Mouse (Mus musculus): Measurements from ENCODE around the gene Nap1l4.

Gene Nap1l4

GRCm38 (mm10) chr7:143519333-143519732, 29.6 kb downstream of the Nap1l4 start:
- in situ Hi-C loops (cut with MboI, MseI), result no loop called here

- in situ Hi-C loops (cut with MboI, MseI), result no loop called here
Observed at GRCm38 (mm10) chr7:143514416-143514768, 34.5 kb downstream of the Nap1l4 start.

GRCm38 (mm10) chr7:143513763-143514415, 35.0 kb downstream of the Nap1l4 start:
- in situ Hi-C loops (cut with MboI, MseI), result no loop called here

GRCm38 (mm10) chr7:143511335-143511712, 37.6 kb downstream of the Nap1l4 start:
- in situ Hi-C loops (cut with MboI, MseI), result no loop called here

- in situ Hi-C loops (cut with MboI, MseI), result no loop called here
Observed at GRCm38 (mm10) chr7:143510593-143511334, 38.1 kb downstream of the Nap1l4 start.

- in situ Hi-C loops (cut with MboI, MseI), result no loop called here
Observed at GRCm38 (mm10) chr7:143509566-143509965, 39.3 kb downstream of the Nap1l4 start.

- in situ Hi-C loops (cut with MboI, MseI), result no loop called here
Observed at GRCm38 (mm10) chr7:143506675-143507074, 42.2 kb downstream of the Nap1l4 start.

- in situ Hi-C loops (cut with MboI, MseI), result no loop called here
Observed at GRCm38 (mm10) chr7:143506271-143506670, 42.6 kb downstream of the Nap1l4 start.

GRCm38 (mm10) chr7:143505823-143506222, 43.1 kb downstream of the Nap1l4 start:
- in situ Hi-C loops (cut with MboI, MseI), result no loop called here

GRCm38 (mm10) chr7:143505411-143505810, 43.5 kb downstream of the Nap1l4 start:
- in situ Hi-C loops (cut with MboI, MseI), result no loop called here

- in situ Hi-C loops (cut with MboI, MseI), result no loop called here
Observed at GRCm38 (mm10) chr7:143503926-143504325, 45.0 kb downstream of the Nap1l4 start.

GRCm38 (mm10) chr7:143502418-143503200, 46.3 kb downstream of the Nap1l4 start, which contains the start of gene Phlda2:
TSS of gene Phlda2 (minus strand) at chr7:143503150.
- in situ Hi-C loops (cut with MboI, MseI), result no loop called here

GRCm38 (mm10) chr7:143501643-143502417, 47.1 kb downstream of the Nap1l4 start:
- in situ Hi-C loops (cut with MboI, MseI), result no loop called here

- in situ Hi-C loops (cut with MboI, MseI), result no loop called here
Observed at GRCm38 (mm10) chr7:143500912-143501311, 48.0 kb downstream of the Nap1l4 start.

- in situ Hi-C loops (cut with MboI, MseI), result no loop called here
Observed at GRCm38 (mm10) chr7:143498584-143498983, 50.3 kb downstream of the Nap1l4 start.

GRCm38 (mm10) chr7:143495104-143495961, 53.6 kb downstream of the Nap1l4 start:
- in situ Hi-C loops (cut with MboI, MseI), result no loop called here

GRCm38 (mm10) chr7:143493616-143494126, 55.2 kb downstream of the Nap1l4 start:
- in situ Hi-C loops (cut with MboI, MseI), result no loop called here

GRCm38 (mm10) chr7:143489735-143490134, 59.2 kb downstream of the Nap1l4 start:
- in situ Hi-C loops (cut with MboI, MseI), result no loop called here

- in situ Hi-C loops (cut with MboI, MseI), result no loop called here
Observed at GRCm38 (mm10) chr7:143482541-143482940, 66.4 kb downstream of the Nap1l4 start.

GRCm38 (mm10) chr7:143481806-143482387, 67.0 kb downstream of the Nap1l4 start:
- in situ Hi-C loops (cut with MboI, MseI), result no loop called here

Data from T-helper 2 cell (primary cell).